Mouse (Mus musculus) forebrain, postnatal 0 days (tissue): ENCODE measurements at regions not wholly inside any gene's neighbourhood (a gene's known extent, or its start where the extent isn't known, plus 50 kb on each side); places are given as distances from the start of the nearest gene placed in this dataset.

ENCODE experiments used
- ATAC-seq: fragments of 200-750 bp; cut with Nextera tagmentation; 2 replicates; pipeline ENCODE4 v1.8.0; 2017; ENCODE audit warnings: mild to moderate bottlenecking, moderate library complexity
- DNase-seq: peaks from one replicate; pipeline ENCODE4 v3.0.0-alpha.2; 2015
- H3K27ac ChIP-seq: fragments of 300-500 bp; sonication (generic); 2 replicates; pipeline ENCODE4 v1.5.1; 2014; ENCODE audit warnings: low read depth, mild to moderate bottlenecking, antibody characterized with exemption, low read length, moderate library complexity, mixed read lengths
- H3K27me3 ChIP-seq: fragments of 300-500 bp; sonication (generic); 2 replicates; pipeline ENCODE4 v1.6.1; 2014; ENCODE audit warnings: mild to moderate bottlenecking, low read length, mixed read lengths; ENCODE audit not compliant: insufficient read depth
- H3K36me3 ChIP-seq: fragments of 300-500 bp; sonication (generic); 2 replicates; pipeline ENCODE4 v1.6.1; 2014; ENCODE audit warnings: mild to moderate bottlenecking, moderate library complexity; ENCODE audit not compliant: insufficient read depth
- H3K4me1 ChIP-seq: fragments of 300-500 bp; sonication (generic); 2 replicates; pipeline ENCODE4 v1.6.1; 2014; ENCODE audit warnings: antibody characterized with exemption; ENCODE audit not compliant: insufficient read depth
- H3K4me2 ChIP-seq: fragments of 300-500 bp; sonication (generic); 2 replicates; pipeline ENCODE4 v1.6.1; 2014; ENCODE audit warnings: low read depth, mild to moderate bottlenecking, moderate library complexity
- H3K4me3 ChIP-seq: fragments of 300-500 bp; sonication (generic); 2 replicates; pipeline ENCODE4 v1.5.1; 2014; ENCODE audit warnings: low read depth, low read length, mixed read lengths
- H3K9ac ChIP-seq: fragments of 300-500 bp; sonication (generic); 2 replicates; pipeline ENCODE4 v1.6.1; 2014; ENCODE audit warnings: mild to moderate bottlenecking
- H3K9me3 ChIP-seq: fragments of 300-500 bp; sonication (generic); 2 replicates; pipeline ENCODE4 v1.6.1; 2016; ENCODE audit warnings: low read length
- CTCF ChIP-seq: sonication (generic); IDR thresholded peaks from 2 replicates; pipeline ENCODE4 v1.5.1; 2016; ENCODE audit warnings: antibody characterized with exemption, control low read depth, low read depth
- WGBS: fragments of 180-500 bp; shearing (Covaris S2); extraction: QIAGEN DNeasy Blood & Tissue Kit; methylation state at CpG from one replicate; pipeline ENCODE4 v1.1.7; 2014; 5-methylcytosine and 5-hydroxymethylcytosine counted together

DNA sequence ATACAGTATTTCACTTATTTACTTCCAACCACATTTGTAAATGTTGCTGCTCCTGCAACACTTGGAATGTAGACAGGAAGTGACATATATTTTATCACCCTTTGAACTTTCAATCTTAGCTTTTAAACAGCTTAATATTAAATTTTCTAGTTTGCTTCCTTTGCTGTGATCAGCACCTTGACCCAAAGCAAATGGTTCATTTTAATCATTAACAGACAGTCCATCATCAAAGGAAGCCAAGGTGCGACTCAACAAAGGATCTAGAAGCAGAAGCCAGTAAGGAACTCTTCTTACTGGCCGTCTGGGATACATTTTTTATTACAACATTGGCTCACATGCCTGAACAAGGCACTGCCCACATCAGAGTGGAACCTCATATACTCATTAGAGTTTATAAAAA, 758.8 kb downstream of the Tpm3-rs7 start:
- Histone ChIP-seq H3K9me3 (no peaks in the 10 kb centered on the region), H3K36me3 (no peaks in the 10 kb centered on the region), H3K27ac (no peak overlapping the region), H3K4me2 (no peak overlapping the region), H3K4me3 (no peak overlapping the region), H3K4me1 (no peaks in the 10 kb centered on the region), H3K9ac (no peak overlapping the region), H3K27me3 (no peaks in the 10 kb centered on the region)
- TF ChIP-seq CTCF, result no peak
- ATAC-seq (no peak), DNase-seq (no peak)
- WGBS, result 71% methylated on average over 2 of the region's 2 CpGs

DNA sequence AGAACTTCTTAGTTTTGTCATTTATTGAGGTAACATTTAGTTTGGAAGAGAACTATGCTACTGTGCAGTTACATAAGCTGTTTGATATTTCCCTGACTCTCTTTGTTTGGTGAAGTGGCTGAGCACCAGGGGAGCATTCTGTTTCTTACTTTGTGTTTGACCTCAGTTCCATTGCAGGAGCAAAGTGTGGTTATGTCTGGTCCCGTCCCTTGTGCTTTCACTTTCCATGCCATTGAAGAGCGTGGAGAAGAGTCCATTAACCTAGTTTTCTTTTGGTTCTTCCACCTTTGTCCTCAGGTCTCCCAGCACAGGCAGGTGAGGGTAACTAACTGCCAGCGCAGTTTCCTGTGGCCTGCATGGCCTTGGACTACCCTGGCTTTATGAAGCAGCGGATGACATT, 759.6 kb downstream of the Tpm3-rs7 start:
- Histone ChIP-seq H3K4me3 (no peak overlapping the region), H3K27ac (no peak overlapping the region), H3K9me3 (no peaks in the 10 kb centered on the region), H3K27me3 (no peaks in the 10 kb centered on the region), H3K4me2 (no peak overlapping the region), H3K4me1 (no peaks in the 10 kb centered on the region), H3K9ac (no peak overlapping the region), H3K36me3 (no peaks in the 10 kb centered on the region)
- 83% methylated on average over 4 of the region's 4 CpGs for WGBS
- DNase-seq (no peak), ATAC-seq (no peak)
- no peak for TF ChIP-seq CTCF

DNA sequence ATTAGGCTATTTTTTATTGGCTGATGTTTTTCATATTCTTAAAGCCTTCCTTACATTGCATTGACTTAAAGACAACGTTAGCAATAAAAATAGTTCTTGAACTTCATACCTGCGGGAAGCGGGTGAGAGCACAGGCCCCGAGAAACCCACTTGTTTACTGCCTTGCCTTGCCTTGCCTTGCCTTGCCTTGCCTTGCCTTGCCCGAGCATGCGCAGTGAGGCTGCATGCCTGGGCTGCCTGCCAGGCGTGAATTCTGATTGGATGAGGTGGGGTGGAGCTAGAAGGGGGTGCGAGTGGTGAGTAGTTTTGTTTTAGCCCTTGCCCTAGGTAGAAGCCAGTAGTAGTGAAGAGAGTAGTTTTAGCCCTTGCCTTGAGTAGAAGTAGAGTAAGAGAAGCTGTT, 792.4 kb downstream of the Tpm3-rs7 start:
- H3K9me3 ChIP-seq, result no peaks in the 10 kb centered on the region
- no peaks in the 10 kb centered on the region for H3K4me1 ChIP-seq
- DNase-seq, result no peak
- H3K9ac ChIP-seq, result no peak overlapping the region
- H3K27me3 ChIP-seq, result no peaks in the 10 kb centered on the region
- H3K4me2 ChIP-seq, result no peak overlapping the region
- no peak for ATAC-seq
- no peaks in the 10 kb centered on the region for H3K36me3 ChIP-seq
- H3K27ac ChIP-seq, result no peak overlapping the region
- no peak for TF ChIP-seq CTCF
- WGBS, result 73% methylated on average over 8 of the region's 8 CpGs
- no peak overlapping the region for H3K4me3 ChIP-seq

DNA sequence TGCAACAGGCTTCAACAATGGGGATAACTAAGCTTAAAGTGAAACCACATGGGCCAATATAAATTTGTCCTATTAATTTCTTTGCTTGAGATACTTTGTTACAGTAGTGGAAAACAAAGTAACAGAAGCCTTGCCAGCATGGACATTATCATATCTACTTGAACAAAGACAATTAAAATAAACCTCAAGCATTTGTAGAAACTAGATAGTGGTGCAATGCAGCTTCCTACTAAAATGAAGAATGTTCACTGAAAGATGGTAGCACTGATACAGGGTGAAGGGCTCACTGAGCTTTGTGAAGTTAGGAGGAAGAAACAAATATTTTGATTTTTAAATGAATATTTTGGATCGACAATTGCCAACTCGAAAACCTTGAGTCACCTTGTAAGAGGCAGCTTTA, 814.1 kb downstream of the Tpm3-rs7 start:
- no peak for TF ChIP-seq CTCF
- no peak for ATAC-seq
- Histone ChIP-seq H3K27ac (no peak overlapping the region), H3K36me3 (no peaks in the 10 kb centered on the region), H3K9me3 (no peaks in the 10 kb centered on the region), H3K4me2 (no peak overlapping the region), H3K4me1 (no peaks in the 10 kb centered on the region), H3K27me3 (no peaks in the 10 kb centered on the region), H3K9ac (no peak overlapping the region), H3K4me3 (no peak overlapping the region)
- DNase-seq, result no peak
- 91% methylated on average over 2 of the region's 2 CpGs for whole genome bisulfite sequencing

DNA sequence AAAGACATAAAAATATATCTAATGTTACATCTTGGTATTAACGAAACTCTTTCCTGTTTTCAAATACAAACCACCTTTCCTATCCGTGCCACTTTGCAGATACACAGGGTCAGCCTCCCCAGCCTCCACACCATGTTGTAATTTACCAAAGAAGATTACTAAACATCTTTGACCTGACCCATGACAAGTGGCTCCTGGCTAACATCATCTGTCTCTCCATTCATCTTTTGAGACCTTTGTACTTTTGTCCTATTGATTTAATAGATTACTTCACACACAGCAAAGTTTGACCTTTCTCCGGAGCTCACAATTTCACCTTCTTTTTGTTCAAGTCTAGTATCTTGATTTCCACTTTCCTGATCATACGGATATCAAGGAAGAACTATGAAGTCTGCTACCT, 851.6 kb downstream of the Tpm3-rs7 start:
- no peaks in the 10 kb centered on the region for H3K9me3 ChIP-seq
- no peaks in the 10 kb centered on the region for H3K27me3 ChIP-seq
- H3K4me1 ChIP-seq, result no peaks in the 10 kb centered on the region
- ATAC-seq, result no peak
- no peak for DNase-seq
- TF ChIP-seq CTCF, result no peak
- H3K4me3 ChIP-seq, result no peak overlapping the region
- no peaks in the 10 kb centered on the region for H3K36me3 ChIP-seq
- no peak overlapping the region for H3K9ac ChIP-seq
- no peak overlapping the region for H3K4me2 ChIP-seq
- no peak overlapping the region for H3K27ac ChIP-seq
- WGBS, result 90% methylated on average over 4 of the region's 4 CpGs

DNA sequence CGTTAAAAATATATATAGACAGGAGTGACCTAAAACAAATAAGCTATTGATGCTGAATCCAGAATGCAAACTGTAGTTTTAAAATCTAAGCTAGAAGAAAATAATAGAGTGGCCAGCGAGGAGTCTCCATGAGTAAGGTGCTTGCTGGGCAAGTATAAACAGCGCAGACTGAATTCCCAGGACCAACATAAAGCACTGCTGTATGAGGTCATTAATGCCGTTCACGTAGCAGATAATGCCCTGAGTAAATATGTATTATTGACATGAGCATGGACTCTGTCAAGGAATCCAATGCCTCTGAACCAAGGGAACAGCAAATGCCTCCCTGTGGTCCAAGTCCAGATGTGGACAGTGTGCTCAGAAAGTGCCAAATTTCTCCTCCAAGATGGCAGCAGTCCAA, 876.4 kb upstream of the Gpc5 start:
- DNase-seq, result no peak
- H3K4me2 ChIP-seq, result no peak overlapping the region
- no peaks in the 10 kb centered on the region for H3K27me3 ChIP-seq
- no peak for TF ChIP-seq CTCF
- no peaks in the 10 kb centered on the region for H3K36me3 ChIP-seq
- H3K27ac ChIP-seq, result no peak overlapping the region
- 82% methylated on average over 5 of the region's 5 CpGs for WGBS
- no peak overlapping the region for H3K9ac ChIP-seq
- no peak overlapping the region for H3K4me3 ChIP-seq
- no peaks in the 10 kb centered on the region for H3K9me3 ChIP-seq
- no peaks in the 10 kb centered on the region for H3K4me1 ChIP-seq
- ATAC-seq, result no peak

DNA sequence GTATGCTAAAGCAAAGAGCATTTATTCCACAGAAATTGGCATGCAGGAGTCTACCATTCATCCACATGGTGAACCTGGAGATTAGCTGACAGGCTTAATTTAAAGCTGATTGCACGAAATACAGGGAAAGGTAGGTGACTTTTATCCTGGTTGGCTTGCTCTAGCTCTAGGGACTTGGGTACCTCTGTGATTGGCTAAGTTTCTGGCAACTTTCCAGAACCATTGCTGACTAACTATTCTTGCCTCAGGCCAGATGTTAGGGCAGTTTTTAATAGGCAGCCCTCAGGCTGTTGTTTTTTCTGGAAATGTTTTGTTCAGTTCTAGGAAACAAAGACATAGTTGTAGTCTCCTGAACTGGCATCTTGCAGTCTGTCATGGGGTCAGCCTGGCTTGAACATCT, 871.1 kb upstream of the Gpc5 start:
- no peak for DNase-seq

DNA sequence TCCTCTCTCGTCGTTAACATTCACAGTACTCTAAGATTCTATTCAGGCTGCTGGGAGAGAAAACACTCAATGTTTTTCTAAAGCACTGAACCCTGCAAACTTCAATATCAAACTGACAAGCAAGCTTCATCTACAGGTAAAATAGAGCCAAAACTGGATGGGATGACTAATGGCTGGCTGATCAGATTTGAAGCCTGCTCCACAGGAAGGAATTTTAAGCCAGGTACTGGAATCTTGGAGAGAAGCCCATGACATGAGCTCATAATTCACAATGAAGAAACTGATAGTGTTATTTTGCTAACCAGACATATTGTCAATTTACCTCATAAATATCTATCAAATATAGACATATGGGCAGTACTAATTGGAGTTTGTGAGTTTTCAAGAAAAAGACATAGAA, 861.3 kb upstream of the Gpc5 start:
- H3K27ac ChIP-seq, result no peak overlapping the region
- H3K9me3 ChIP-seq, result no peaks in the 10 kb centered on the region
- no peak overlapping the region for H3K4me2 ChIP-seq
- 86% methylated on average over 2 of the region's 2 CpGs for WGBS
- H3K27me3 ChIP-seq, result no peaks in the 10 kb centered on the region
- TF ChIP-seq CTCF, result no peak
- H3K9ac ChIP-seq, result no peak overlapping the region
- no peaks in the 10 kb centered on the region for H3K36me3 ChIP-seq
- no peak for DNase-seq
- H3K4me1 ChIP-seq, result no peaks in the 10 kb centered on the region
- ATAC-seq, result no peak
- H3K4me3 ChIP-seq, result no peak overlapping the region

More for the DNA sequence above, 871.1 kb upstream of the Gpc5 start:
- Histone ChIP-seq H3K4me2 (no peak overlapping the region), H3K27me3 (no peaks in the 10 kb centered on the region), H3K4me1 (no peaks in the 10 kb centered on the region), H3K4me3 (no peak overlapping the region), H3K27ac (no peak overlapping the region), H3K36me3 (no peaks in the 10 kb centered on the region), H3K9ac (no peak overlapping the region), H3K9me3 (no peaks in the 10 kb centered on the region)
- no peak for TF ChIP-seq CTCF
- no peak for ATAC-seq
- 73% methylated on average over 1 of the region's 1 CpGs for WGBS
